Mouse (Mus musculus) ZHBTc4 (cell line): ENCODE measurements at regions not wholly inside any gene's neighbourhood (a gene's known extent, or its start where the extent isn't known, plus 50 kb on each side); places are given as distances from the start of the nearest gene placed in this dataset.

Experiments used
- DNase-seq: peaks from one replicate; pipeline ENCODE4 v3.0.0-alpha.2; 2011; ENCODE audit warnings: low read depth, low spot score

GRCm38 (mm10) chr13:71008216-71008615, 166.6 kb upstream of the Adamts16 start:
- peak; percentile 57 for DNase-seq

- DNase-seq: peak; percentile 72
These were observed 164.5 kb upstream of the Adamts16 start for GRCm38 (mm10) chr13:71006117-71006516.

GRCm38 (mm10) chr13:71003517-71003916, 161.9 kb upstream of the Adamts16 start:
- DNase-seq: no peak

- peak; percentile 55 for DNase-seq
These were observed 159.7 kb upstream of the Adamts16 start for GRCm38 (mm10) chr13:71001278-71001677.

GRCm38 (mm10) chr13:71000422-71001008, 158.9 kb upstream of the Adamts16 start:
- DNase-seq: no peak

- no peak for DNase-seq
These were observed 151.9 kb upstream of the Adamts16 start for GRCm38 (mm10) chr13:70993522-70993921.

GRCm38 (mm10) chr13:70989999-70990645, 148.5 kb upstream of the Adamts16 start:
- DNase-seq: no peak

GRCm38 (mm10) chr13:70979344-70979743, 137.7 kb upstream of the Adamts16 start:
- DNase-seq: peak; percentile 90

- peak; percentile 82 for DNase-seq
These were observed 137.1 kb upstream of the Adamts16 start for GRCm38 (mm10) chr13:70978547-70979307.

GRCm38 (mm10) chr13:70969596-70969995, 128.0 kb upstream of the Adamts16 start:
- DNase-seq: no peak

- no peak for DNase-seq
These were observed 126.2 kb upstream of the Adamts16 start for GRCm38 (mm10) chr13:70967781-70968180.

- peak; percentile 17 for DNase-seq
These were observed 121.8 kb upstream of the Adamts16 start for GRCm38 (mm10) chr13:70963384-70963783.

- no peak for DNase-seq
These were observed 92.9 kb upstream of the Adamts16 start for GRCm38 (mm10) chr13:70934309-70935037.

GRCm38 (mm10) chr13:70913834-70914233, 72.2 kb upstream of the Adamts16 start:
- no peak for DNase-seq

GRCm38 (mm10) chr13:70910934-70911333, 69.3 kb upstream of the Adamts16 start:
- no peak for DNase-seq

GRCm38 (mm10) chr13:70904834-70905233, 63.2 kb upstream of the Adamts16 start:
- DNase-seq: no peak

- DNase-seq: no peak
These were observed 62.2 kb upstream of the Adamts16 start for GRCm38 (mm10) chr13:70903831-70904230.

- DNase-seq: no peak
These were observed 61.5 kb upstream of the Adamts16 start for GRCm38 (mm10) chr13:70903150-70903549.

- DNase-seq: no peak
These were observed 61.1 kb upstream of the Adamts16 start for GRCm38 (mm10) chr13:70902727-70903126.

- DNase-seq: no peak
These were observed 50.0 kb upstream of the Adamts16 start for GRCm38 (mm10) chr13:70891634-70892033.
